Comparison of ENCODE assay signal across 6 mouse cellular contexts in the genomic region with DNA sequence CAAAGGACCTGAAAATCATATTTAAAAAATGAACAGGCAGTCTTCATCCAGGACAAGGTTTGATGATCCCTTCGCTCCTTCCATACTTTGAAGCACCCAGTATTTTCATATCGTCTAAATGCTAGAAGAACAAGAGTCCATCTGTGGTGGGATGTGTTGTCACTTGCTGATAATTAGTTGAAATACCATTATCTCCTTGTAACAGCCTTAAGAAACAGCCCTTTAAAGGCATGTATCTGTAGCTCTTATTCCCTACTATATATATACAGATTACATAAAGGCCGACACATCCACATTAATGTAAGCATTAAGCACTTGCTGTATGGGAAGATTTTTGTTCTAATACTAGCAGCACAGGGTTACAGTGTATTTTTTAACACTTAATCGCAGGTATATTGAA. TPM values are rescaled to one million over a fixed set of nuclear protein-coding genes. Genes with fewer than 3 reads are reported as not detected.
DNase-seq lines count a peak whose midpoint lies in the region; ATAC-seq and TF ChIP-seq lines count a peak whose summit lies in the region.
"Not testable (repeated sequence)": the region's sequence is repeated elsewhere in the genome, so short reads cannot be mapped to it uniquely, and the experiment has no call there.

No protein-coding gene starts in this region.

- H3K9ac ChIP-seq in MEL (ENCODE audit: control insufficient read depth, low read depth, low read length, poor library complexity, severe bottlenecking); liver, embryonic 12.5 days; liver, embryonic 14.5 days (replicated peaks); liver, embryonic 16.5 days (ENCODE audit: low read depth, low read length): not testable (repeated sequence)

- H3K36me3 ChIP-seq in MEL (ENCODE audit: control insufficient read depth in 1 of 2, insufficient read depth in 2 of 2, low read length in 2 of 2); liver, embryonic 12.5 days; liver, embryonic 14.5 days (replicated peaks; ENCODE audit: control insufficient read depth, insufficient read depth, low read depth); liver, embryonic 16.5 days (ENCODE audit: control insufficient read depth, insufficient read depth): not testable (repeated sequence)

- DNase-seq in MEL (ENCODE audit: low read depth, low spot score), result peak; percentile 50
- not testable (repeated sequence) for DNase-seq in liver, embryonic 14.5 days (ENCODE audit: low read depth in 3 of 3, low spot score in 3 of 3)

- peak overlapping the region; percentile 18; the same call in 1 of the 2 replicates for H3K4me2 ChIP-seq in liver, embryonic 12.5 days
- H3K4me2 ChIP-seq in liver, embryonic 14.5 days (ENCODE audit: low read depth); liver, embryonic 16.5 days (ENCODE audit: low read depth, low read length): not testable (repeated sequence)

- H3K27me3 ChIP-seq in MEL (ENCODE audit: control insufficient read depth in 1 of 2, insufficient read depth in 2 of 2, low read length in 2 of 2); liver, embryonic 12.5 days (replicated peaks); liver, embryonic 14.5 days (ENCODE audit: control insufficient read depth, insufficient read depth, low read length); liver, embryonic 16.5 days (ENCODE audit: control insufficient read depth, insufficient read depth, low read depth, low read length): not testable (repeated sequence)

- not testable (repeated sequence) for H3K9me3 ChIP-seq in MEL (replicated peaks; ENCODE audit: insufficient read depth, low read length); liver, embryonic 14.5 days (ENCODE audit: control insufficient read depth, low read length); liver, embryonic 16.5 days (replicated peaks; ENCODE audit: control insufficient read depth, low read length)
- H3K9me3 ChIP-seq in liver, embryonic 12.5 days (replicated peaks), result peaks cover 12% of the 10 kb centered on the region; the same call in 1 of the 2 replicates

- ATAC-seq in erythroid progenitor cell, adult 5-6 weeks (replicated peaks; ENCODE audit: low FRiP score, poor library complexity, severe bottlenecking), result 0 out of 2 replicates have a peak, but pooled peaks have one; percentile 39
- ATAC-seq in liver, embryonic 12.5 days, result peak; percentile 71
- ATAC-seq in liver, embryonic 14.5 days (ENCODE audit: insufficient read depth), result peak; percentile 75
- ATAC-seq in liver, embryonic 16.5 days (ENCODE audit: low read depth), result peak; percentile 72
- peak; percentile 50 for ATAC-seq in megakaryocyte progenitor cell, adult 5-6 weeks (replicated peaks; ENCODE audit: poor library complexity)

- TF ChIP-seq EP300 in MEL (IDR thresholded peaks at IDR 0.05; ENCODE audit: low read depth in 1 of 2, low read length in 2 of 2), result peak; percentile 63 to 72
- peak; percentile 66 for TF ChIP-seq EP300 in liver, embryonic 14.5 days (IDR thresholded peaks at IDR 0.05; ENCODE audit: low read depth)

- not testable (repeated sequence) for H3K27ac ChIP-seq in MEL (ENCODE audit: control insufficient read depth, low read depth, low read length); liver, embryonic 12.5 days; liver, embryonic 14.5 days; liver, embryonic 16.5 days (ENCODE audit: low read length)

- H3K4me3 ChIP-seq in MEL (ENCODE audit: control insufficient read depth in 1 of 2, insufficient read depth in 1 of 2, low read depth in 2 of 2, low read length in 2 of 2); liver, embryonic 12.5 days; liver, embryonic 14.5 days (ENCODE audit: insufficient read depth in 1 of 2, low read depth in 2 of 2, low read length in 2 of 2); liver, embryonic 16.5 days (ENCODE audit: low read depth, low read length): not testable (repeated sequence)

- not testable (repeated sequence) for TF ChIP-seq RAD21 in MEL (IDR thresholded peaks at IDR 0.05; ENCODE audit: low read depth, low read length)

- H3K79me2 ChIP-seq in MEL (ENCODE audit: control insufficient read depth, insufficient read depth, low read length, poor library complexity), result not testable (repeated sequence)

- not testable (repeated sequence) for TF ChIP-seq CTCF in MEL (IDR thresholded peaks at IDR 0.05 in 2 of 3, conservative IDR thresholded peaks at IDR 0.05 in 1 of 3; ENCODE audit: control insufficient read depth in 1 of 3, insufficient read depth in 1 of 3, low read depth in 2 of 3, low read length in 3 of 3, poor library complexity in 1 of 3, severe bottlenecking in 1 of 3); liver, embryonic 14.5 days (IDR thresholded peaks at IDR 0.05; ENCODE audit: low read depth)

- not testable (repeated sequence) for H3K4me1 ChIP-seq in MEL (ENCODE audit: control insufficient read depth in 1 of 2, insufficient read depth in 2 of 2, low read length in 2 of 2); liver, embryonic 16.5 days (ENCODE audit: control insufficient read depth, low read depth, low read length)
- peaks cover 32% of the 10 kb centered on the region for H3K4me1 ChIP-seq in liver, embryonic 12.5 days
- H3K4me1 ChIP-seq in liver, embryonic 14.5 days (replicated peaks; ENCODE audit: control insufficient read depth in 2 of 2, insufficient read depth in 2 of 2, low read length in 1 of 2), result peaks cover 3 to 14% of the 10 kb centered on the region in 2 experiments; a peak in 3 of 4 replicates

- 46% methylated on average over 4 of the region's 4 CpGs for WGBS in liver, embryonic 12.5 days (ENCODE audit: insufficient replicate concordance)
- WGBS in liver, embryonic 14.5 days (ENCODE audit: insufficient replicate concordance), result 36% methylated on average over 4 of the region's 4 CpGs
- WGBS in liver, embryonic 16.5 days (ENCODE audit: insufficient replicate concordance), result 37% methylated on average over 4 of the region's 4 CpGs

- TF ChIP-seq POLR2A in MEL (IDR thresholded peaks at IDR 0.05; ENCODE audit: control insufficient read depth in 1 of 2, insufficient read depth in 1 of 2, low read depth in 1 of 2, low read length in 2 of 2, poor library complexity in 1 of 2), result not testable (repeated sequence)

RNA-seq across cellular contexts. Expression of a gene that starts 5.2 kb away (rescaled TPM):
- 22.6 and 40.1 TPM in 2 replicates for total RNA-seq in MEL (2012; rRNA removed)
- polyA plus RNA-seq in MEL (2012; ENCODE audit: insufficient read depth in 1 of 2, insufficient read length in 2 of 2, low read depth in 1 of 2, low replicate concordance in 2 of 2, missing spikeins in 1 of 2), result 10 to 100 TPM in 1 of 2 experiments, not detected in 1; 15.5 TPM
- 13.0 and 17.6 TPM in 2 replicates for total RNA-seq in erythroid progenitor cell, adult 5-6 weeks (2015; ENCODE audit: low replicate concordance)
- 41.5 and 46.1 TPM in 2 replicates for total RNA-seq in erythroid progenitor cell, adult 5-6 weeks (2017; ENCODE audit: low replicate concordance)
- 5.4 and 5.9 TPM in 2 replicates for polyA plus RNA-seq in liver, embryonic 12.5 days (2016; fragmentation: Nextera tagmentation; extraction: Ambion mirVana)
- 6.9 and 9.5 TPM in 2 replicates for polyA plus RNA-seq in liver, embryonic 14.5 days (2012; rRNA removed)
- 4.5 and 6.0 TPM in 2 replicates for polyA plus RNA-seq in liver, embryonic 14.5 days (2014; fragmentation: Nextera tagmentation; extraction: Ambion mirVana)
- polyA plus RNA-seq in liver, embryonic 16.5 days (2015; fragmentation: Nextera tagmentation; extraction: Ambion mirVana), result 11.6 and 12.0 TPM in 2 replicates
- 0.71 and 0.72 TPM in 2 replicates for total RNA-seq in megakaryocyte progenitor cell, adult 5-6 weeks (2015)
- 0.87 and 1.7 TPM in 2 replicates for total RNA-seq in megakaryocyte progenitor cell, adult 5-6 weeks (2017)

RNA-seq across cellular contexts. Expression of a gene that starts 6.5 kb away (rescaled TPM):
- total RNA-seq in MEL (2012; rRNA removed), result 10.1 and 11.3 TPM in 2 replicates
- 10 to 100 TPM in 1 of 2 experiments, not detected in 1; 13.2 TPM for polyA plus RNA-seq in MEL (2012; ENCODE audit: insufficient read depth in 1 of 2, insufficient read length in 2 of 2, low read depth in 1 of 2, low replicate concordance in 2 of 2, missing spikeins in 1 of 2)
- 2.9 and 6.3 TPM in 2 replicates for total RNA-seq in erythroid progenitor cell, adult 5-6 weeks (2015; ENCODE audit: low replicate concordance)
- total RNA-seq in erythroid progenitor cell, adult 5-6 weeks (2017; ENCODE audit: low replicate concordance), result 15.9 and 34.0 TPM in 2 replicates
- polyA plus RNA-seq in liver, embryonic 12.5 days (2016; fragmentation: Nextera tagmentation; extraction: Ambion mirVana), result 9.7 and 10.6 TPM in 2 replicates
- 4.8 and 5.1 TPM in 2 replicates for polyA plus RNA-seq in liver, embryonic 14.5 days (2012; rRNA removed)
- 4.3 and 6.2 TPM in 2 replicates for polyA plus RNA-seq in liver, embryonic 14.5 days (2014; fragmentation: Nextera tagmentation; extraction: Ambion mirVana)
- 4.6 and 5.0 TPM in 2 replicates for polyA plus RNA-seq in liver, embryonic 16.5 days (2015; fragmentation: Nextera tagmentation; extraction: Ambion mirVana)
- 2.5 and 4.7 TPM in 2 replicates for total RNA-seq in megakaryocyte progenitor cell, adult 5-6 weeks (2015)
- total RNA-seq in megakaryocyte progenitor cell, adult 5-6 weeks (2017), result 5.9 and 8.8 TPM in 2 replicates

RNA-seq across cellular contexts. Expression of a gene that starts 31.6 kb away (rescaled TPM):
- 1.8 and 2.0 TPM in 2 replicates for total RNA-seq in MEL (2012; rRNA removed)
- 1 to 10 TPM in 1 of 2 experiments, not detected in 1; 2.9 TPM for polyA plus RNA-seq in MEL (2012; ENCODE audit: insufficient read depth in 1 of 2, insufficient read length in 2 of 2, low read depth in 1 of 2, low replicate concordance in 2 of 2, missing spikeins in 1 of 2)
- total RNA-seq in erythroid progenitor cell, adult 5-6 weeks (2015; ENCODE audit: low replicate concordance), result 0.42 and 0.72 TPM in 2 replicates
- 1.5 and 5.8 TPM in 2 replicates for total RNA-seq in erythroid progenitor cell, adult 5-6 weeks (2017; ENCODE audit: low replicate concordance)
- polyA plus RNA-seq in liver, embryonic 12.5 days (2016; fragmentation: Nextera tagmentation; extraction: Ambion mirVana), result 1.4 and 1.5 TPM in 2 replicates
- 0.88 and 0.97 TPM in 2 replicates for polyA plus RNA-seq in liver, embryonic 14.5 days (2012; rRNA removed)
- polyA plus RNA-seq in liver, embryonic 14.5 days (2014; fragmentation: Nextera tagmentation; extraction: Ambion mirVana), result 0.32 and 0.47 TPM in 2 replicates
- 0.39 and 0.79 TPM in 2 replicates for polyA plus RNA-seq in liver, embryonic 16.5 days (2015; fragmentation: Nextera tagmentation; extraction: Ambion mirVana)
- 0.44 and 0.54 TPM in 2 replicates for total RNA-seq in megakaryocyte progenitor cell, adult 5-6 weeks (2015)
- total RNA-seq in megakaryocyte progenitor cell, adult 5-6 weeks (2017), result 0.67 and 0.95 TPM in 2 replicates

RNA-seq across cellular contexts. Expression of a gene that starts 31.7 kb away (rescaled TPM):
- 64.9 and 77.0 TPM in 2 replicates for total RNA-seq in MEL (2012; rRNA removed)
- polyA plus RNA-seq in MEL (2012; ENCODE audit: insufficient read depth in 1 of 2, insufficient read length in 2 of 2, low read depth in 1 of 2, low replicate concordance in 2 of 2, missing spikeins in 1 of 2), result 100 to 1,000 TPM in 1 of 2 experiments, 10 to 100 TPM in 1; 32.1 to 101 TPM
- total RNA-seq in erythroid progenitor cell, adult 5-6 weeks (2015; ENCODE audit: low replicate concordance), result 42.2 and 60.4 TPM in 2 replicates
- 23.9 and 24.6 TPM in 2 replicates for total RNA-seq in erythroid progenitor cell, adult 5-6 weeks (2017; ENCODE audit: low replicate concordance)
- 41.7 and 42.1 TPM in 2 replicates for polyA plus RNA-seq in liver, embryonic 12.5 days (2016; fragmentation: Nextera tagmentation; extraction: Ambion mirVana)
- 16.4 and 18.6 TPM in 2 replicates for polyA plus RNA-seq in liver, embryonic 14.5 days (2012; rRNA removed)
- polyA plus RNA-seq in liver, embryonic 14.5 days (2014; fragmentation: Nextera tagmentation; extraction: Ambion mirVana), result 23.5 and 24.2 TPM in 2 replicates
- 15.9 and 18.2 TPM in 2 replicates for polyA plus RNA-seq in liver, embryonic 16.5 days (2015; fragmentation: Nextera tagmentation; extraction: Ambion mirVana)
- total RNA-seq in megakaryocyte progenitor cell, adult 5-6 weeks (2015), result 64.8 and 65.7 TPM in 2 replicates
- 35.3 and 40.0 TPM in 2 replicates for total RNA-seq in megakaryocyte progenitor cell, adult 5-6 weeks (2017)

RNA-seq across cellular contexts. Expression of a gene that starts 33.2 kb away (rescaled TPM):
- 71.4 and 84.8 TPM in 2 replicates for total RNA-seq in MEL (2012; rRNA removed)
- polyA plus RNA-seq in MEL (2012; ENCODE audit: insufficient read depth in 1 of 2, insufficient read length in 2 of 2, low read depth in 1 of 2, low replicate concordance in 2 of 2, missing spikeins in 1 of 2), result 10 to 100 TPM in 1 of 2 experiments, not detected in 1; 70.5 TPM
- total RNA-seq in erythroid progenitor cell, adult 5-6 weeks (2015; ENCODE audit: low replicate concordance), result 4.0 and 10.1 TPM in 2 replicates
- total RNA-seq in erythroid progenitor cell, adult 5-6 weeks (2017; ENCODE audit: low replicate concordance), result 2.8 and 8.0 TPM in 2 replicates
- polyA plus RNA-seq in liver, embryonic 12.5 days (2016; fragmentation: Nextera tagmentation; extraction: Ambion mirVana), result 32.2 and 35.9 TPM in 2 replicates
- polyA plus RNA-seq in liver, embryonic 14.5 days (2012; rRNA removed), result 13.3 and 16.7 TPM in 2 replicates
- 20.6 and 22.5 TPM in 2 replicates for polyA plus RNA-seq in liver, embryonic 14.5 days (2014; fragmentation: Nextera tagmentation; extraction: Ambion mirVana)
- polyA plus RNA-seq in liver, embryonic 16.5 days (2015; fragmentation: Nextera tagmentation; extraction: Ambion mirVana), result 17.9 and 19.7 TPM in 2 replicates
- total RNA-seq in megakaryocyte progenitor cell, adult 5-6 weeks (2015), result 9.7 and 12.0 TPM in 2 replicates
- total RNA-seq in megakaryocyte progenitor cell, adult 5-6 weeks (2017), result 9.2 and 12.0 TPM in 2 replicates
